Mouse (Mus musculus) forebrain, embryonic 13.5 days (tissue): ENCODE measurements around the gene Rangrf. TPM values are rescaled to one million over a fixed set of nuclear protein-coding genes. Genes with fewer than 3 reads are reported as not detected.
"Not testable (repeated sequence)": the region's sequence is repeated elsewhere in the genome, so short reads cannot be mapped to it uniquely, and the experiment has no call there.

Experiments used
- ATAC-seq: fragments of 200-750 bp; cut with Nextera tagmentation; 2 replicates; pipeline ENCODE4 v1.8.0; 2017
- H3K27ac ChIP-seq: fragments of 300-500 bp; sonication (generic); 2 replicates; pipeline ENCODE4 v1.5.1; 2015; ENCODE audit warnings: inconsistent platforms, mild to moderate bottlenecking, moderate library complexity
- H3K27me3 ChIP-seq: fragments of 300-500 bp; sonication (generic); 2 replicates; pipeline ENCODE4 v1.6.1; 2015; ENCODE audit warnings: mild to moderate bottlenecking, inconsistent platforms
- H3K36me3 ChIP-seq: fragments of 300-500 bp; sonication (generic); 2 replicates; pipeline ENCODE4 v1.6.1; 2015; ENCODE audit warnings: mild to moderate bottlenecking, inconsistent platforms; ENCODE audit not compliant: poor library complexity, severe bottlenecking
- H3K4me1 ChIP-seq: fragments of 300-500 bp; sonication (generic); 2 replicates; pipeline ENCODE4 v1.6.1; 2015; ENCODE audit warnings: inconsistent platforms
- H3K4me2 ChIP-seq: fragments of 300-500 bp; sonication (generic); 2 replicates; pipeline ENCODE4 v1.6.1; 2015; ENCODE audit warnings: inconsistent platforms, mild to moderate bottlenecking, moderate library complexity
- H3K4me3 ChIP-seq: fragments of 300-500 bp; sonication (generic); 2 replicates; pipeline ENCODE4 v1.5.1; 2015; ENCODE audit warnings: mild to moderate bottlenecking, inconsistent platforms
- H3K9ac ChIP-seq: fragments of 300-500 bp; sonication (generic); 2 replicates; pipeline ENCODE4 v1.6.1; 2015; ENCODE audit warnings: mild to moderate bottlenecking, inconsistent platforms
- H3K9me3 ChIP-seq: fragments of 300-500 bp; sonication (generic); replicated peaks from 2 replicates; pipeline ENCODE4 v1.6.1; 2016; ENCODE audit warnings: inconsistent platforms
- WGBS: fragments of 180-500 bp; shearing (Covaris S2); methylation state at CpG from one replicate; pipeline ENCODE4 v1.1.7; 2015; 5-methylcytosine and 5-hydroxymethylcytosine counted together
- polyA plus RNA-seq: library from polyadenylated mRNA; unstranded; fragments of >200 nt; fragmentation: Nextera tagmentation; extraction: Ambion mirVana; gene quantifications from 2 replicates; pipeline ENCODE4 v1.2.1, GENCODE M21; 2015

Gene Rangrf
- polyA plus RNA-seq, 1 experiment from 2014 or later, result 49.3 TPM

GRCm38 (mm10) chr11:69003592-69003991 lies 28.6 kb upstream of the Rangrf start:
- no peak overlapping the region for H3K9ac ChIP-seq
- no peak for ATAC-seq
- no peaks in the 10 kb centered on the region for H3K27me3 ChIP-seq
- peaks cover 50% of the 10 kb centered on the region for H3K36me3 ChIP-seq
- no peak overlapping the region for H3K4me2 ChIP-seq
- no peak overlapping the region for H3K4me3 ChIP-seq
- 65% methylated on average over 4 of the region's 4 CpGs for WGBS
- peaks cover 12% of the 10 kb centered on the region for H3K4me1 ChIP-seq
- H3K27ac ChIP-seq, result no peak overlapping the region
- no peaks in the 10 kb centered on the region for H3K9me3 ChIP-seq

GRCm38 (mm10) chr11:69002782-69003181 lies 27.8 kb upstream of the Rangrf start:
- WGBS, result 95% methylated on average over 4 of the region's 4 CpGs
- not testable (repeated sequence) for H3K27ac ChIP-seq, H3K4me2 ChIP-seq, H3K9ac ChIP-seq, H3K4me1 ChIP-seq, H3K4me3 ChIP-seq, H3K9me3 ChIP-seq, ATAC-seq, H3K27me3 ChIP-seq
- H3K36me3 ChIP-seq, result peaks cover 58% of the 10 kb centered on the region

DNA sequence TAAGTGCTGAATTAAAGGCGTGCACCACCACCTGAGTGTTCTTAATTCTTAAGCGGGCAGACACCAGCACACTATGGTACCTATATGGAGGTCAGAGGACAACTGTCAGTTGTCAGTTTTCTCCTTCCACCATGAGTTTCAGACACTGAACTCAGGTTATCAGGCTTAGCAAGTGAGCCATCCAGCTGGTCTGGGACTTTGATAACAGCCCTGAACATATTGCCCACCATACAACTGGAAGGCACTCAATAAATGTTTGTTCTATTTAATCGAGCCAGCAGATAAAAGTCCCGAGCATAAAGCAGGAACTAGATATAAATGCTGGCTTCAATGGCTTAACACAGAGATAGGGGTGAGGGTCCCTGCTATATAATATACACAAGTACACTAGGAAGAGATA lies 22.1 kb upstream of the Rangrf start:
- Histone ChIP-seq H3K27me3 (no peaks in the 10 kb centered on the region), H3K9me3 (no peaks in the 10 kb centered on the region), H3K27ac (no peak overlapping the region), H3K4me3 (no peak overlapping the region), H3K36me3 (peaks cover 98% of the 10 kb centered on the region), H3K9ac (no peak overlapping the region), H3K4me2 (no peak overlapping the region), H3K4me1 (no peaks in the 10 kb centered on the region)
- whole genome bisulfite sequencing, result 94% methylated on average over 4 of the region's 4 CpGs
- ATAC-seq, result no peak

- ATAC-seq, result no peak
- Histone ChIP-seq H3K4me2 (no peak overlapping the region), H3K4me1 (no peaks in the 10 kb centered on the region), H3K4me3 (no peak overlapping the region), H3K36me3 (peaks cover 98% of the 10 kb centered on the region), H3K9ac (no peak overlapping the region), H3K27ac (no peak overlapping the region), H3K9me3 (no peaks in the 10 kb centered on the region), H3K27me3 (no peaks in the 10 kb centered on the region)
- 94% methylated on average over 3 of the region's 3 CpGs for WGBS
These were observed 19.4 kb upstream of the Rangrf start for GRCm38 (mm10) chr11:68994377-68994776.

DNA sequence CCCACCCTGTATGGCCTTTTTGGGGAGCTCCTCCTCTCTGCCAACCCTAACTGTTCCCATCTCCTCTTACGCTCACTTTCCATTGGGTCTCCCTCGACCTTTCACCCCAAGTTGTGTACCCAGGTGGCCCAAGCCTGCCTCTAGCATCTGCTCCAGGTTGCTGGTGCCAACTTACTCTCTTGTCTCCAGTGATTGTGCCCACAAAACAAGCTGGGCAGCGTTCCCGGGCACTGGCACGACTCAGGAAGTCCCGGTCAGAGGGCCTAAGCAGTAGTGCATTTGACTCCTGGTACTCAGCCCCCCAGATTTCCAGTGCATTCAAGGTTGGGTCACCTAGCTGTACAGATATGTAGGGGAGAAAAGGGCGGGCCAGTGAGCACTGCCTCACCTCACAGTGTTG lies 18.1 kb upstream of the Rangrf start:
- ATAC-seq, result no peak
- no peaks in the 10 kb centered on the region for H3K4me1 ChIP-seq
- H3K27me3 ChIP-seq, result no peaks in the 10 kb centered on the region
- no peak overlapping the region for H3K4me2 ChIP-seq
- H3K27ac ChIP-seq, result no peak overlapping the region
- H3K36me3 ChIP-seq, result peaks cover 98% of the 10 kb centered on the region
- H3K9ac ChIP-seq, result no peak overlapping the region
- WGBS, result 91% methylated on average over 7 of the region's 7 CpGs
- no peaks in the 10 kb centered on the region for H3K9me3 ChIP-seq
- no peak overlapping the region for H3K4me3 ChIP-seq

DNA sequence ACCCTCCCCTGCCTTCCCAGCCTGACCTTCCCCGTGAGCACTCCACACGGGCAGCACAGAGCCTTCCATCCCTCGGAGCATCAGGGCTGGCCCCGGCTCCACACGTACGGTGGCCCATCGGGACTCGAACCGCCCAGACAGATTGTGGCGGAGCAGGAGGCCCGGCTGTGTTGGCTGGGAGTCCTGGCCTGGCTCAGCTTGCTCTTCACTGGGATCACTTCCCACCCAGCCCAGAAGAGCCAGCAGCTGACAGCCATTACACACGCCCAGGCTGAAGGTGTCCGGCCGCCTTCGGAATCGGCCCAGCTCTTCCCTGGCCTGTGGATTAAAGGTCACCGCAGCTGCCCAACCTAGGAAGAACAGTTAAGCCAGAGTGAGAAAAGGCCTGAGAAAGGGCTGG lies 13.4 kb upstream of the Rangrf start:
- H3K4me2 ChIP-seq, result no peak overlapping the region
- no peaks in the 10 kb centered on the region for H3K27me3 ChIP-seq
- no peak overlapping the region for H3K27ac ChIP-seq
- no peak overlapping the region for H3K9ac ChIP-seq
- no peaks in the 10 kb centered on the region for H3K9me3 ChIP-seq
- H3K36me3 ChIP-seq, result peaks cover 72% of the 10 kb centered on the region
- H3K4me1 ChIP-seq, result no peaks in the 10 kb centered on the region
- 96% methylated on average over 17 of the region's 17 CpGs for WGBS
- no peak for ATAC-seq
- H3K4me3 ChIP-seq, result no peak overlapping the region

DNA sequence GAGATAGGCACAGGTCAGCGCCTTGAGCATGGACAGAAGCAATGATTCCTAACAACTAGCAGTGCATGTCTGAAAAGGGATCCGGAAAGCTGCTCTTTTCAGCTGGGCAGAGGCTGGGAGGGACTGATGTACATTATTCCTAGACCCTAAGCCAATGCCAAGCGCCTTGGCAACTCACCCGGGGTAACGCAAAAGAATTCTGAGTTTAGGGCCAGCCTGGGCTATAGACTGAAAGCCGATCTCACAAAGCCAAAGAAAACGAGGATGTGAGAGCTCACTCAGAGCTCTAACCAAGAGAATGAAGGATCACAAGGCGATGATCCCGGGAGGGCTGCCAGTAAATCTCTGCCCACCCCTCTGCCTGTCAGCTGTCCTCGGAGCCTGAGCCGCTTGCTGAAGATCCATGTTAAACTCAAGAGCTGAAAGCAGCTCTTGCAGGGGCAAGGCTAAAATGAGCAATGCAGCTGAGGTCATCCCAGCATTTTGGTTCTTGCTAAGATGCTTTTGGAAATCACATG lies 12.4 kb upstream of the Rangrf start:
- H3K9ac ChIP-seq, result no peak overlapping the region
- H3K9me3 ChIP-seq, result no peaks in the 10 kb centered on the region
- no peak overlapping the region for H3K4me3 ChIP-seq
- WGBS, result 85% methylated on average over 11 of the region's 11 CpGs
- no peaks in the 10 kb centered on the region for H3K4me1 ChIP-seq
- no peak for ATAC-seq
- no peaks in the 10 kb centered on the region for H3K27me3 ChIP-seq
- peaks cover 63% of the 10 kb centered on the region for H3K36me3 ChIP-seq
- H3K27ac ChIP-seq, result no peak overlapping the region
- no peak overlapping the region for H3K4me2 ChIP-seq

DNA sequence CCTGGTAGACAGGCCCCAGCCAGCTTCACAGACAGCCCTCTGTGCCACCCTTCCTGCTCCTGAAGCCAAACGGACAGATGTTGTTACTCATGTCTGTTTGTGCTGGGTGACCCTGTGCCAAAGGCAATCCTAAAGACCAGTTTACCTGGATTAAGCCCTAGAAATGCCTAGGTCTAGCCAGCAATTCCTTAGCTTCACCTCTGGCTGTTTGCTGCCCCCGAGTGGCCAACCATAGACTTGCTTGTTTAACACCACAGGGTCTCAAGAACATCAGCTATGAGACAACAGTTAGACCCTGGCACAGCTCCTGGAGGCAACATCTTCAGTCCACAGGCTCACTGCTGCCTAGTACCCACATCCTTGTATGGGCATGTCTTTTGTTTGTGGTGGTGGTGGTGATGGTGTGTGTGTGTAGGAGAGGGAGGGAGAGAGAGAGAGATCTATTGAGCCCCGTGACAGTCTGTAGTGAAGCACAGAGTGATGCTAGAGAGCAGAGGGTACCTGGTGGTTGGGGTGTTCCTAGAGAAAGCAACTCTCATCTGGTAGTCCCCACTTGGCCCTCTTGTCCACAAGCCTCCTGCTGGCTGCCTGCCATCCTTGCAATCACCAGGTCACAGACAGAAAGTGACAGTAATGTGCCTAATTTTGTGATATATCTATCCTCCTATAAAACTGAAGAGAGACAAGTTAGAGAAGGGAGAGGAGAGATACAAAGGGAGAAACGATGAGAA lies 7.8 kb upstream of the Rangrf start:
- no peaks in the 10 kb centered on the region for H3K9me3 ChIP-seq
- 29% methylated on average over 4 of the region's 4 CpGs for WGBS
- H3K9ac ChIP-seq, result no peak overlapping the region
- H3K4me2 ChIP-seq, result no peak overlapping the region
- H3K27me3 ChIP-seq, result no peaks in the 10 kb centered on the region
- ATAC-seq, result 0 out of 2 replicates have a peak, but pooled peaks have one; percentile 24
- H3K36me3 ChIP-seq, result peaks cover 17% of the 10 kb centered on the region
- no peaks in the 10 kb centered on the region for H3K4me1 ChIP-seq
- no peak overlapping the region for H3K4me3 ChIP-seq
- H3K27ac ChIP-seq, result no peak overlapping the region

DNA sequence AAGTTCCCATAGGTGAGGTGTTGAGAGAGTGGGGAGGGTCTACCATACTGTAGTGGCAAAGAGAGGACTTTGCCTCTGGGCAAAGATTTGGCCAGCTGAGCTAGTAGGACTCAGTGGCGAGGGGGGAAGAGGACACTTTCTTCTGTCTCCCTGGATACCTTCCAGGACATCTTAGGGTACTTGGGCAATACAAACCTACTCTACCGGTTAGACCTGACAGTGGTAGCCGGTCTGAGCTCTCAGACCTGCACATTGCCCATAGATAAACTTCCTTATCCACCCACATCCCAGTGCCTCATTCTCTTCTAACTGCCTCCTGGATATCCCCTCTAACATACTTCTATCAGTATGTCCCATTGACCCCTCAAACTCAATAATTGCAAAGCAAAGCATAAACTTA lies 5.9 kb upstream of the Rangrf start:
- Histone ChIP-seq H3K9me3 (no peaks in the 10 kb centered on the region), H3K27me3 (no peaks in the 10 kb centered on the region), H3K36me3 (peaks cover under 1% of the 10 kb centered on the region; the same call in 1 of the 2 replicates), H3K4me1 (no peaks in the 10 kb centered on the region), H3K27ac (no peak overlapping the region), H3K4me3 (no peak overlapping the region), H3K9ac (no peak overlapping the region), H3K4me2 (no peak overlapping the region)
- ATAC-seq, result no peak
- 84% methylated on average over 3 of the region's 3 CpGs for WGBS

DNA sequence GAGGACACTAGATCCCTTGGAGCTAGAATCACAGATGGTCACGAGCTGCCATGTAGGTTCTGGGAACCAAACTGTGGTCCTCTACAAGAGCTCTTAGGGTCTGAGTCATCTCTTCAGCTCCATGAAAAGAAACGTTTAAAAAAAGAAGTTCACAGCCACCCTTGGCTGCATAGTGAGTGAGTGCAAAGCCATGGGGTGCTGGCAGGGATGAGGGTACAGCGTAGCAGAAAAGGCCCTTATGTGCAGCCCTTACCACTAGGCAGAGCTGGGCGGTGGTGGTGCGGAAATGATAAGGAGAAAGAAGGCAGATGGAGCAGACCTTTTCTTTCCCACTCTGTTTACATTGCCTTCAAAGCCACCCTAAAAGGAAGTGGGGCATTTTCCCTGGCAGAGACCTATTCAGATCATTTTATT lies 4.3 kb upstream of the Rangrf start:
- H3K4me1 ChIP-seq, result no peaks in the 10 kb centered on the region
- H3K36me3 ChIP-seq, result no peaks in the 10 kb centered on the region
- no peaks in the 10 kb centered on the region for H3K9me3 ChIP-seq
- H3K9ac ChIP-seq, result no peak overlapping the region
- no peak overlapping the region for H3K4me3 ChIP-seq
- 66% methylated on average over 5 of the region's 5 CpGs for WGBS
- no peak overlapping the region for H3K27ac ChIP-seq
- ATAC-seq, result no peak
- no peak overlapping the region for H3K4me2 ChIP-seq
- H3K27me3 ChIP-seq, result no peaks in the 10 kb centered on the region

DNA sequence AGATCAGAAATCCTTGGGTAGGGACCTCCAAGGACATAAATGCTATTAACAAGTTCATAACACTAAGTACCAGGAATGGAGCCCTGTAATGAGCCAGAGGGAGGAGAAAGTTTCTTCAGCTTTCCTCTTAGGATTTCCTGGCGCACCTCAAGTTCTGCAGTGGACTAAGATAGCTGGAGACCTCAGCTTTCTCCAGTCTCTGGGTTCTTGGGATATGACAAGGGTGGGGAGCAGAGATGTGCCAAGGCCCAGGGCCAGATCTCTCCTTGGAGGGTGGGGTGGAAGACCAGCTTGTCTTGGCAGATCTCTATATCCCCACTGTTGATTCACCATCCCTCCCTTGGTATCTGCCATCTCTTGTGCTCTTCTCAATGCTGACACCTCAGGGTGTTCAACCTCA lies 616 bp upstream of the Rangrf start:
- WGBS, result 78% methylated on average over 1 of the region's 1 CpGs
- ATAC-seq, result no peak
- Histone ChIP-seq H3K4me3 (no peak overlapping the region), H3K4me2 (no peak overlapping the region), H3K9ac (no peak overlapping the region), H3K9me3 (no peaks in the 10 kb centered on the region), H3K27ac (no peak overlapping the region), H3K27me3 (no peaks in the 10 kb centered on the region), H3K36me3 (no peaks in the 10 kb centered on the region), H3K4me1 (peaks cover 7% of the 10 kb centered on the region)

- H3K27ac ChIP-seq, result no peak overlapping the region
- H3K36me3 ChIP-seq, result no peaks in the 10 kb centered on the region
- WGBS, result 29% methylated on average over 6 of the region's 6 CpGs
- 0 out of 2 replicates have a peak overlapping the region, but pooled peaks have one; percentile 5 for H3K9ac ChIP-seq
- ATAC-seq, result no peak
- H3K27me3 ChIP-seq, result no peaks in the 10 kb centered on the region
- peak overlapping the region; percentile 67 for H3K4me2 ChIP-seq
- peak overlapping the region; percentile 46 for H3K4me3 ChIP-seq
- H3K4me1 ChIP-seq, result peaks cover 7% of the 10 kb centered on the region
- H3K9me3 ChIP-seq, result no peaks in the 10 kb centered on the region
These were observed 930 bp downstream of the Rangrf start for GRCm38 (mm10) chr11:68974059-68974450.
